Mouse (Mus musculus): ENCODE measurements around the gene Olfr552. TPM values are rescaled to one million over a fixed set of nuclear protein-coding genes. Genes with fewer than 3 reads are reported as not detected.
A peak's percentile ranks its signal among the peaks of the same experiment; 100 is the strongest.
"Not testable (repeated sequence)": the region's sequence is repeated elsewhere in the genome, so short reads cannot be mapped to it uniquely, and the experiment has no call there.

The Olfr552 gene
- under 1 TPM in 1 of 2 experiments, not detected in 1; 0.07 TPM for total RNA-seq (2021)
- long read RNA-seq, experiment 1 = 0 reads
- long read RNA-seq, experiment 2 = 0 reads

DNA sequence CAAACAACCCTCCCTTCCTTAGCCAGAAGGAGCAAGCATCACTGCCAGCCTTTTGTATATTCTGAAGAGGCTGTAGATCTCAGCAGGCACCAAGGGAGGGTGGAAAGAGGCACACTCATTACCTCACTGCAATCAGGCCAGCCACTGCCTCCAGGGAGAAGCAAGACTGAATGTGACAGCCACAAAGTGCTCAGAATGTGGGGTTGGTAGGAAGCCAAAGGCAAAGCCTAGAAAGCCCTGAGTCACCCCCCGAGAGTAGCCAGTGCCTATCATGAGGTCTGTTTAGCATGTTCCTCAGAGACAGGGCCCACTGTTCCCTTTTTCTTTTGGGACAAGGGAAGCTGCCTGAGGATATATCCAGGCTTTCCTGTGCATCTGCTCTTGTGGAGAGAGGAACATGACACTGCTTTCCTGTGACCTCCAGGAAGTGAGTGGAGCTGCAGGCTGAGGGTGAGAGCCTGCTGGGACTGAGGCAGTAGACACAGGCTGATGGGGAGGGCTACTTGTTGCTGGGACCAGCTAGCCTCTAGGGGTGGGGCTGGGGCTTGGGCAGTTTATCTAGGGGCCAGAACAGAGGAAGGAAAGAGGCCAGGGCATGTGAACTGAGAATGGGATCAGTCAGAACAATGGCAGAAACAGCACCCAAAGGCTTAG is at the start of gene Olfr552:
Olfr552 (plus strand) TSS at position 393 of the 654 bp plus-strand sequence.
- DNase-seq = no peak

DNA sequence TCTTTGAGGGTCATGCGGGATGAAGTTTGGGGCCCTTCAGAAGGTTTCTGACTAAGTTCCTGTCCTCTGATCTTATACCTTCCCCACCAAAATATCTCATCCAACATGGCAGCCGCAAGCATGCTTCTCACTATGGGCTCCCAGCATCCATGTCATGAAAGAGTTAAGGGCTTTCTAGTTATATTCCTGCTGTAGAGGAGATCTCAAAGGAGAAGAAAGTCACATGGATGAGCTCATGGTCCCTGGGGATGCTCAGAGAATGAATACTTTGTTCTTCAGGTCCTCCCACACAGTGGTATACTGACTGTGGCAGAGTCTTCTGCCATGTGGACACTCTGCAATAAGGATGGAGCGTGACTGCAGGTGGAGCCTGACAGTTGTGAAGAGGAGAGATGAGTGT is 48.0 kb upstream of the Olfr552 start, which contains the start of gene Olfr549:
Olfr549 (plus strand) TSS at position 301 of the 400 bp plus-strand sequence.
- DNase-seq = no peak

DNA sequence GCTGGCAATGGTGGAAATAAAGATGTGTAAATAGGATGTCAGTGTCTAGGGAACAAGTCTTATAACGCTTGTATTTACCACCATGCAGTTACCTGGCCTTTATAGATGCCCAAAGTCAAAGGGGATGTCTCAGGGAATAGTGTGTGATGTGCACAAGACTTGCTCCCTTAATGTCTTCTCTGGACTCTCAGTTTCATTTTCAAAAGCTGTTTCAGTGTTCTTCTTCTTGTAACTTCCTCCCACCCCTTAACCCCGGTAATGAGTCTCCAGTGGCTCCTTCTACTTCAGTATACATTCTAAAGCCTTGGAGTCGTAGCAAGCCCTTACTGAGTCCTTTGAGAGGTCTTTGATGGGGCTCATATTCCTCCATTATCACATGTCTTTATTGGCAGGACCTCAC is 44.3 kb upstream of the Olfr552 start:
- DNase-seq = no peak

DNA sequence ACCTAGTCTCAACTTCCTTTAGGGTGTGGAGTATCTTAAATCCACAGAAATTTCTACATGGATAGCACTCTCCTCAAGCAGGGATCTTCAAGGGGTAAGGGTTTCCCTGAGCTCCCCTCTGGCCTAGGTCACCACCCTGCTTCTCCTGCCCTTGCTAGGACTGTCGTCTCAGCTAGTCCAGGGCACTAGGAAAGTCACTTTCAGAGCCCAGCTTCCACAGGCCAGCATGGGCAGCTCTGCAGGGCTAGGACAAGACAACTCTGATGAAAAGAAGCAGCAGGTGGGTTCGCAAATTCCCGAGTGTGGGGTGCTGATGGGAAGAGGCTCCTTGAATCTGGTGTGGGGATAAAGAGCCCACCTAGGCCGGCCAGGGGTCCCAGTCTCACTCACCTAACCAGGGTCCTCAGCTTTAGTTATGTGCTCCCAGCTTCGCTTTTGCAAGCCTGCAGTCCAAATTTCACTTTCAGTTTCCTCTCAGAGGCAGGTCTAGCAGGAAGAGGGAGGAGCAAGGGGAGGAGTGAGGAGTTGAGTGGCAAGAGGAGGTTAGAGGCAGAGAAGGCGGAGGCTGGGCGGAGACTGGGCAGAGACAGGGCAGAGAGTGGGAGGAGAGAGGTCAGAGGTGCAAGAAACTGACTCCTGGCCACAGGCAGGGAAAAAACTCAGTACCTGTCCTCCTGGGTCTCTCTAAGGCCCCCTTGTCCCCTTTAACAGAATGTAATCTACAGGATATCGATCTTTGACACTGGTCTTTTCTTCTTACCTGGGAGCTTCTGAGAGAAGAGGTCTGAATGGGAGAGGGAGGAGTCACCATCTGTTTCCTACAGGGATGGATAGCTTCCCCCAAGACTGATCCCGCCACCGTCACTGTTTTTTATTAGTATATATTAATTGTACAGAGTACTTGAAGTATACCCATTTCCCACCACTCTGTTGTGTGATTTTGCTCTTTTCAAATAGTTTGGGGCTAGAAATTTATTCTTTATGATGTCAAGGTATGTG is 32.3 kb upstream of the Olfr552 start, which contains the start of gene Trim21:
Trim21 (minus strand) TSS at position 488 of the 999 bp plus-strand sequence.
- peak; percentile 94 to 95 for DNase-seq

DNA sequence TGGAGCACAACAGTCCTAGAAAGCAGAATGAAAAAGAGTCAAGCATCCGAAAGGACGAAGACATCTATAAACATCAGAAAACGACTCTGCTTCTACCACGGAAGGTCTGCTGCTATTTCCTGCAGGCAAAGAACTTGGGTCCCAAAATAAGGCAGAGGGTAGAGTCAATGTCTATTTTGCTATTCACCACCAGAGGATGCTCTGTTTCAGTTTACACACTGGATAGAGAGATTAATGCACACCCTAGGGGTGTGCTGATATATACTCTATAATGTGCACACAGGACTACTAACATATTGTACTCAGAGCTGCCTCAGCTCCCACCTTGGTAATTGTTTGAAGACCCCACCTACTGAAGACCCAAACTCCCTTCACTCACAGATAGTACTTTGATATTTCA is 31.4 kb upstream of the Olfr552 start:
- no peak for DNase-seq

DNA sequence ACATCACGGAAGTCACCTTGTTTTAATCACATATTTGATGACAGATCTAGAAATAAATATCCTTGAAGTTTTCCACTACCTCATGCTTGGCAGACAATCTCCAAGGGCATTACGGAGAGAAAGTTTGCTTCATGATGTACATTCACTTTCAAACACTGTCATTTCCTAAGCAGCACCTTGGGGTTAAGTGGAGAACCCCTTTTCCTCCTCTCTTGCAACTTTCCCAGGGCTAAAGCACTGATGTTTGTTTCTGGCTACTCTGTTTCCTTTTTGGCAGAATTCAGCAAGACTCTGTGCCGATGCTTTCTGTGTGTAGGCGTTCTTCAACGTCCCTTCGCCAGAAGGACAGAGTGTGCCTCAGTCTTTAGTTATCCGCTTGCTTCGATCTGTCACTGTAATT is 26.4 kb upstream of the Olfr552 start, which contains the start of gene Olfr550:
Olfr550 (plus strand) TSS at position 301 of the 400 bp plus-strand sequence.
- no peak for DNase-seq

DNA sequence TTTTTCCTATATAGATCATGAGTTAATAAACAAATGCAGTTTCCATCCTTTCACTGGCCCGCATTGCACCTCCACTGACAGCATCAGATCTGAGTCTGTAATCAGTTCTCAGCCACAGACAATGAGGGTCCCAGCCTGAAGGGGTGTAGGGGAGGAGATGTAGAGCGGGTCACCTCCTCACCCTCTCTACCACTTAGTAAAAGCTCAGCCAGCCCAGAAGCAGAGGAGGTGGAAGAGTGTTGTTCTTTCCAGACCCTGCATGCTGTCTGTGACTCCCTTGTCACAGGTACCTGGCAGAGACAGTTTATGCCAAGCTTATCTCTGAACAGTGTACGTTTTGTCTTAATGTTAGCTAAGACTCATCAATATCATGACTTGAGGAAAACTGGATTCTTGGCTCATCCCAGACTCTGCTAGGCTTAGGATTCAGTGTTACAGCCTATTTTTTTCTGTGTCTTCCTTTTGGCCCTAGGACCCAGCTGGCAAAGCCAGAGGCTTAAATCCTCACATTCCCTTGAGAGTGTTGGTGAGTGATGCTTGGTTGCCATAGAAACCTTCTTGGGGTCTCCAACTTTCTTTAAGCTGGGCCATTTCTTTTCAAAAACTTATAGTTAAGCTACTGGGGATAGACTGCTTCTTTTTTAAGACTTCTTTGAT is 24.3 kb upstream of the Olfr552 start:
- no peak for DNase-seq

DNA sequence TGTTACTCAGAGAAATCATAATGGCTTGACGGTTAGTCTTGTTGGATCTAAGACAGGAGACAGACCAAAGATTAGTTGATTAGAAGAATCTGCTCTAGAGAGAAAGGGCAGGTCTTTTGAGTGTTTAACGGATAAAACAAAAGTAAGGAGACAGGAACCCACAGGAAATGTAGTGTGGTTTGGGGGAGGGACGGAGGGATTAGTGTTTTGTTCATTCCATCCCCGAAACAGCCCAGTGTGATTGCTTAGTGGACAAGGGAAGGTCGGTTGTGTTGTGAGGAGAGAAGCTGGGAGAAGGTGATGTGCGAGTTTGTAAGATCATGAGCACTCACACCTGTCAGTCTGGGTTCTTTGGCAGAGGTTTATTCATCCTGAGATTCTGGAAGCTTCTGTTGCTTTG is 21.6 kb upstream of the Olfr552 start:
- DNase-seq = no peak

DNA sequence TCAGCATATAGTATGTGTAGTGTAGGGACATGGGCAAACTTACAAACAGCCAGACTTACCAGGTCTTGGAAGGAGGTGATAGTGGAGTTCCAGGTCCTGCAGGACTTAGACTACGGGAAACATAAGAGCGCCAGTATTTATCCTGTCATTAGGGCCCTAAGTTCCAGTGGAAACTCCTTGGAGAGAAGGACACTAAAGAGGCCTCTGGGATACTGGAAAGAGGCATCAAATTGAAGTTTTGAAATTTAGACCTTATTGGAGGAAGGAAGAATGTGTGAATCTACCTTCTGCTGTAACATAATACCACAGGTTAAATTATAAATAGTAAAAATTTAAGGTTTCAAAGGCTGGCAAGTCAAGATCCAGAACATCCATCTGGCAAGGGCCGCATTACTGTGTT is 5.8 kb upstream of the Olfr552 start, which contains the start of gene Olfr551:
Olfr551 (minus strand) TSS at position 101 of the 400 bp plus-strand sequence.
- DNase-seq = no peak

DNA sequence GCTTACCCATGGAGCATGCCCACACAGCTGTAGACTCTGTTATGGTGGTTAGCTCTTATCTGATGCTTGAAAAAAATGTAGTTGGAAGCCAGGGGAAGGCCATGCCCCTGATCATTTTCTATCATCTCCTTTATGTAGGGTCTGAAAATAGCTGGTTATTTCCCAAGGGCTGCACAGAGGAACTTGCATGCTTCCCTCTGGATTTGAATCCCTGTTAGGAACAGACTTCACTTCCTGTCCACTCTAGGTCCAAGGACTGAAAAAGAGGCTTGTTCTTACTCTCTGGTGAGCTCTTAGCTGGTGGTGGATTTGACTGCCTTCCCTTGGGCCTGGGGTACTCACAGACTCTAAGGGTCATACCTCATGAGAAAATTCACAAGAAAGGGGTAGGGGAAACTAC is 20.5 kb downstream of the Olfr552 start, which contains the start of gene Olfr553:
Olfr553 (minus strand) TSS at position 101 of the 400 bp plus-strand sequence.
- no peak for DNase-seq

DNA sequence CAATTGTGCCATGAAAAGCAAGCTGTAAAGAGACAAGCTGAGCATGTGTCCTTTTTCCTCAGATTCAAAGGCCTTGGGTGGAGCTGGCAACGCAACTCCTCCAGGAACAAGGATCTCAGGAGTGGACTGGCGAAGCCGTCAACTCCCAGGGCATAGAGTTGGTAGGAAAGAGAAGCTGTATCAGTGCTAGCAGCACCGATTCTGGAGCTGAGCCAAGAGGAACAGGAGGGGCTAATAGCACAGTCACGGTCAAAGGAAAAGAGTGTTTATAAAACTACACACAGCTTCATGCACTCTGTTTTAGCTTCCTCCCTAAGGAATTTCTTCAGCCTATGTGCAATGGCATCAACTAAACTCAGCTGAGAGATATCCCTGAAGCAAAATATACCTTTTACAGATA is 22.0 kb downstream of the Olfr552 start:
- peak; percentile 5 to 20 for DNase-seq

DNA sequence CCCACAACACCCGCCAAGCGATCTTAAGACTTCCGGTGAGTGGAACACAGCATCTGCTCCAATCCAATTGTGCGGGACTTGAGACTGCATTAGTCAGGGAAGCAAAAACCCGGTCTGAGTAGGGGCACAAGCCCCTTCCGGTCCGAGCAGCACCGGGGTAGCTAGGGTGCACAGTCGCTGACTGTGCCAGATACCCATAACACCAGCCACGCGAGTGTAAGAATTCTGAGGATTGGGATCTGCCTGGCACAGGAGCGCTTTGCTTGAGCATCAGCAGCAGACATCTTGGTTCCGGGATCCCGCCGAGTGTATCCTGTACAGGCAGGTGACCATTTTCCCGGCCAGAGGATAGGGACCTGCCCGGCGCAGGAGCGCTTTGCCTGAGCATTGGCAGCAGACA is 22.8 kb downstream of the Olfr552 start:
- not testable (repeated sequence) for DNase-seq

DNA sequence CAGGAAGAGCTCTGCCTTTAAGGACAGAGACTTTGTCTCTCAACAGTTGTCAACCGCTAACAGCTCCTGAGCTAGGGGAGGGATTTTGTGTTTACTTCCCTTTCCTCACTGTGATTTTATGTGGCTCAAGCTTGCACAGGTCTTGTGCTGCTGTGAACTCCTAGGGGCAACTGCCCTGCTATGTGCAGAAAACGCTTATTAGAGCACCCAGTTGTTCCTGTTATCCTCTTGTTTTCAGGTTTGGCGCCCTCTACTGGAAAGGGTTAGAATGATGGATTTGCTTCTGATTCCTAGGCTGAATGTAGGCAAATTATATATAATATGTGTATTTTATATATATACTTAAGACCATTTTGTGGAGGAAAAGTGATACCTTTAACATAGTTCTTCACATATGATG is 39.1 kb downstream of the Olfr552 start:
- peak; percentile 17 to 62 for DNase-seq

DNA sequence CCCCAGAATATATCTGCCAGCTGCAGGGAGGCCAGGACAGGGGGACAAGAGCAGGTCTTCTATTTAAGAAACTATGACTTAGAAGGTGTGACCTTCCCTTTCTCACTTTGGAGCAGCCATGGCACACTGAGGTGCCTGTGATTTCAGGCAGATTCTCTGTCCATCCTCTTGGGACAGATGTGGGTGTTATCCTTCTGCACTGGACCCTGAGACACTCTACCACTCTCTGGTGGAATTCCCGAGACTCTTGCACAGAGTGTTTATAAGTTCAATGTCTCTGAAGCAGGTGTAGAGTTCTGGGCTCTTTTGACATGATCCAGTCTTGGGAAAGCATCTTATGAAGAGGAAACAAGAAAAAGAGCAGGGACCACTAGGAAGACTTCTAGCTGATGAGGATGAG is 40.6 kb downstream of the Olfr552 start, which contains the start of gene Olfr554:
Olfr554 (plus strand) TSS at position 301 of the 400 bp plus-strand sequence.
- no peak for DNase-seq

DNA sequence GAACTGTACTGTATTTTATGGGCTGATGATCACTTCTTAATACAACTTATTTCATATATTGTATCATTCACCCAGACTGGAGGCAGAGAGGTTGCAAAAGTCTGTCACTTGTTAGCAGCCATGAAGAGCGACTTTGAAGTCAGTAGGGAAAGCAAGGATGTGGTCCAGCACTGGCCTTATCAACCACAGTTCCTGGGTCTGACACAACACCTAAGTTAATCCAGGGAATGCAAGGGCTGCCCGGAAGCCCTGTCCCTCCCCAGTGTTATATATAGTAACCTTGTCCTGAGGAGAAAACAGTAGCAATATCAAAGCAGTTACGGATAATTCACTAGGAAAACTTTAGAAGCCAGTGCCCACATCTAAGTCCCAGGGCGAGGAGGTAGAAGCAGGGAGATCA is 47.4 kb downstream of the Olfr552 start:
- not testable (repeated sequence) for DNase-seq

Other genes with a start within 250 kb of the Olfr552 start
- gene Rrm1, start 156.1 kb upstream of the Olfr552 start, total RNA-seq (2021) = 10 to 100 TPM; 19.2 to 21.4 TPM
- gene Olfr543, start 116.1 kb upstream of the Olfr552 start, total RNA-seq (2021) = not detected
- gene Olfr544, start 109.5 kb upstream of the Olfr552 start, total RNA-seq (2021) = not detected
- gene Olfr545, start 98.2 kb upstream of the Olfr552 start, total RNA-seq (2021) = not detected
- gene Olfr547, start 63.0 kb upstream of the Olfr552 start, total RNA-seq (2021) = not detected
- gene Olfr548-ps1, start 56.9 kb upstream of the Olfr552 start, total RNA-seq (2021) = not detected
- gene Olfr549, start 47.9 kb upstream of the Olfr552 start, total RNA-seq (2021) = not detected
- 10 to 100 TPM; 13.0 to 16.4 TPM for gene Trim21, start 32.3 kb upstream of the Olfr552 start, total RNA-seq (2021)
- not detected for gene Olfr550, start 26.3 kb upstream of the Olfr552 start, total RNA-seq (2021)
- gene Olfr551, start 5.9 kb upstream of the Olfr552 start, total RNA-seq (2021) = not detected
- gene Olfr553, start 20.4 kb downstream of the Olfr552 start, total RNA-seq (2021) = not detected
- gene Olfr554, start 40.7 kb downstream of the Olfr552 start, total RNA-seq (2021) = not detected
- not detected for gene Olfr555, start 61.1 kb downstream of the Olfr552 start, total RNA-seq (2021)
- gene Olfr556, start 67.1 kb downstream of the Olfr552 start, total RNA-seq (2021) = not detected
- gene Trim68, start 89.6 kb downstream of the Olfr552 start, total RNA-seq (2021) = 1 to 10 TPM; 8.2 to 9.8 TPM
- gene Olfr557, start 98.1 kb downstream of the Olfr552 start, total RNA-seq (2021) = not detected
- gene Olfr558, start 104.4 kb downstream of the Olfr552 start, total RNA-seq (2021) = under 1 TPM; 0.33 TPM
- not detected for gene Olfr33, start 121.3 kb downstream of the Olfr552 start, total RNA-seq (2021)
- gene Olfr559, start 129.7 kb downstream of the Olfr552 start, total RNA-seq (2021) = not detected
- not detected for gene Olfr560, start 161.6 kb downstream of the Olfr552 start, total RNA-seq (2021)
- gene Olfr78, start 161.7 kb downstream of the Olfr552 start, total RNA-seq (2021) = under 1 TPM; 0.20 to 0.26 TPM
- not detected for gene Olfr561, start 173.5 kb downstream of the Olfr552 start, total RNA-seq (2021)
- gene Olfr564, start 205.7 kb downstream of the Olfr552 start, total RNA-seq (2021) = not detected